Mouse (Mus musculus) cerebellum, postnatal 36 days (tissue): Measurements from ENCODE around the gene Adamts9.
A peak's percentile ranks its signal among the peaks of the same experiment; 100 is the strongest.

ENCODE experiments used
- DNase-seq, 2 experiments: peaks; one replicate each; pipeline ENCODE4 v3.0.0; 2021 to 2022; ENCODE audit warnings: mixed read lengths in 2 of 2

The Adamts9 gene

DNA sequence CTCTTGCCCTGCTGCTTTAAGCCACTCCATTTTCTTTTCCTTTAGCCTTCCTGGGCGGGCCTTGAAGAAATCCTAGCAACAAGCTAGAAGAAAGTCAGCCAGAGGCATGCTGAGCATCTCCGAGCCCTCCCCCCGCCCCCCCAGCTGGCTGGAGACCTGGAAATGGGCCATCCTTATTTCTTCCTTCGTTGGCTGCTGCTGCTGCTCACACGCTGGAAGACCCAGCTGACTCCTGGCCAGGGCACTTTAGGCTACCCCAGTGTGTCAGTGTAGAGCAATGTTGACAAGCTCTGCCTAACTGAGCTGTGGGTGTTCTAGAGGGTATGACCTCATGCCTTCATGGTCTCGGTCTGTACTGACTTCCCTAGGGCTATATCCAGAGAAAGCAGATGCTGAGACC is 140.1 kb downstream of the Adamts9 start:
- no peak for DNase-seq

- no peak for DNase-seq
Measured at GRCm38 (mm10) chr6:92802421-92802820, 140.9 kb downstream of the Adamts9 start.

- no peak for DNase-seq
Measured at GRCm38 (mm10) chr6:92801462-92801861, 141.8 kb downstream of the Adamts9 start.

DNA sequence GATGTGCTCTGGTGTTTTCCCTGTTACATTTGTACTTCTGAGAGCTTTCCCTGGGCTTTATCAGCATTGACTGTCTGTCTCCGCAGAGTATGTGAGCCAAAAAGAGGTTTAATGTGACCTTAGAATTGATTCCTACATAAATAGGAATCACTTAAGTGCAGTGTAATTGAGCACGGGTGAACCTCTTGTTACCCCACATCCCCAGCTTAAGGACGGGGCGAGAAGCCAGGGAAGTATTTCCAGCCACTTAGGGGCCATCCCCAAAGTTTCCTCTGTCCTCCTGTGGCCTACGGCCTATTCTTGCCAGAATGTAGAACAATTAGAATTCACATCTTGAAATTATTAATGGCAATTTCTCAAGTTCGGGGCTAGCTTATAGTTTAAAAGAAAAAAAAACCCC is 149.5 kb downstream of the Adamts9 start:
- DNase-seq: no peak

GRCm38 (mm10) chr6:92787376-92787712 is 155.9 kb downstream of the Adamts9 start:
- peak; percentile 79 to 84 for DNase-seq

DNA sequence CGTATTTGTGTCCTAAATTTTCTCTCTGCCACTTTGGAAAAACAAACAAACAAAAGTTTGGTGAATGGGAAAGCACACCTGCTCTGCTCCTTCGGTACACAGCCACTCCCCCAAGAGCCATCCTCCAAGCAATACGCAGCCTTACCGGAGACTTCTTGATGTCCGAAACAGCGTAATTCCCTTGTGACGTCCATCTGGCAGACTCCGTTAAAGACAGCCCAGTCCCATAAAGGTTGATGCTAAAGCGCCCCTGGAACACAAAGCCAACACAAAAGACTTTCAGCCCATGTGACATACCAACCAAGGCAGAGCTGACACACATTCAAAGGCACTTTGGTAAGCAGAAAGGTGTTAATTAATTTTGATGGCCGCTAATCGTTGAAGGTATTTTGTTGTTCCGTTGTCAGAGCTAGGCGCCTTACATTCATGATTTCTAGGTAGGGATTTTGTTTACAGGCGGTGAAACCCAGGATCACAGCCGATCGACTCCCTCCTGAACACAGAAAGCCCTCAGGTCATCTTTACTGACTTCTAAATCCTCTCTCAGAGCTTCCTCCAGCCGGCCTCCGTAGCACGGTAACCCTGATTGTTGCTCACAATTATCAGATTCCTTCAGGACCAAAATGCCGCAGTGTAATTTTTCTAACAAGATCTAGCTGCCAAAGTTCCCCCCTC is 156.5 kb downstream of the Adamts9 start:
- peak in 1 of 2 experiments; percentile 6 for DNase-seq

- peak; percentile 49 to 61 for DNase-seq
Measured at GRCm38 (mm10) chr6:92784782-92785181, 158.5 kb downstream of the Adamts9 start.

DNA sequence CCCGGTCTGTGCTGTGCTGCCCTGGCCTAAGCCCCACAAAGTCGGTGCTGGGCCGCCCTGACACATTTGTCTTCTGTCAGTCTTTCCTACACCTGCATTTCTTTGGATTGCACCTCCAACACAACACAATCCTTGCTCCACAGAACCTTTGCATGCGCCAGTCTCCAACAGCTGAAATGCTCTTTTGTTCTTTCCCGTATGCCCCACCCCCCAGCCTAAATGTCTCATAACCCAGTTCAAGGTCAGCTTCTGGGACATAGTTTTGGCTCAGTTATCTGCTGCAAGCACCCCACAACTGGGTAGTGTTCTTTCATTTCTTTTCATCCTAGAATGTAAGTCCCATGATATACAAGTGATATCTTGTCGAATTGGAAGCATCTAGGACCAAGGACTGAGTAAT is 161.8 kb downstream of the Adamts9 start:
- no peak for DNase-seq

DNA sequence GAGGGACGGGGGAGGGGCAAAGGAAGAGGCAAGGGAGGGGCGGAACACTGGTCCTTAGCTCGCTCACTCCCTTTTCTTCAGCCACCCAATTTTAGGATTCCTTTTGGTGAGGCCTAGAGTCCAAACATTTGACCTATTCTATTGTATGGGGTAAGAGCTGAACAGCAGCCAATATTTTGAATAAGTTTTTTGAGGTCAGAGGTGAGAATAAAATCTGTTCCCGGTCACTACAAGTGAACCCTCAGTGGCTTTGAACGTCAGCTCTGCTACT is 163.4 kb downstream of the Adamts9 start:
- no peak for DNase-seq

DNA sequence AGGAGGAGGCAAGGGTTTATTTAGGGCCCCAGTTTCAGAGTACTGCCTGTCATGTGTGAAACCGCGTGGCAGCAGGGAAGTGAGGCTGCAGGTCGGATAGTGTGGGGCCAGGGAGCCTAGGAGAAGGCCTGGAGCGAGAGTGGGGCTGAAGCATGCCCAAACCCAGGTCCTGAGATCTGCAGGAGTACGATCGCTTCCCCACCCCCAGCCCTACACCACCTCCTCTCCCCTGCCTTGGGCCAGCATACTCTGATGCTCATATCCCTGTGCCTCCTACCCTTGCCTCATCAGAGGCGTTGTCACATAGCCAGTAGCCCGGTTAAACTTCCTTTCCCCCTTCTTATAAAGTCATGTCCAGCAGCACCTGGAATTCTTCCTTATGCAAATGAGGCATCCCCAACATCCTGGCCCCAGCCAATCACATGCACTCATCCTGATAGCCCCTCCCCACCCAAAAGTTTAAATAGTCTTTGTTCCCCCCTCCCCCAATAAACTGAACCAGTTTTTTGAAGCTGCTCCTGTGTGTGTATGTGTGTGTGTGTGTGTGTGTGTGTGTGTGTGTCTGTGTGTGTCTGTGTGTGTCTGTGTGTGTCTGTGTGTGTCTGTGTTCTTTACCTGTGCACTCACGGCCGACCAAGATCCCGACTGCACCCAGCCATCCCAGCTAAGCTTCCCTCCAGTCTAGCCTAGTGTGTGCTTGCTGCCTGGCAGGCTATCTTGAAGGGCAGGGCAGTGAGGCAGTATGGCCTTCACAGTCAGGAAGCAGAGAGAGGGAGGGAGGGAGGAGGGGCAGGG is 164.0 kb downstream of the Adamts9 start:
- DNase-seq: no peak

DNA sequence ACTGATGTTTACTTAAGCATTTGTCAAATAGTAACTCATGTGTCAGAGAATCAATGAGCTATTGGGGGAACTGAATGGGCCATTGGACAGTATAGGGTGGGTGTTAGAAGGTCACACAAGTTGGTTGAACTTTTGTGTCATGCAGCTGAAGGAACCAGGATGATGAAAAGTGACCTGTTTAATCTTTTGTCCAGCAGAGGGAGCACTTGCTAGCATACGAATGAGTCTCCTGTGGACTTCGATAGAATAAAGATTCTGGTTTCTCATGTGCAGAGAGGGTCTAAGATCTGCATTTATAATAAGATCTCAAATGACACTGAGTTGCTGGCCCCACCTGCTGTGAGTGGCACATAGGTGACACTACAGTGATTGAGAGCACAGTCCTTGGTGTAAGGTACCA is 166.9 kb downstream of the Adamts9 start:
- peak in 1 of 2 experiments; percentile 22 for DNase-seq

DNA sequence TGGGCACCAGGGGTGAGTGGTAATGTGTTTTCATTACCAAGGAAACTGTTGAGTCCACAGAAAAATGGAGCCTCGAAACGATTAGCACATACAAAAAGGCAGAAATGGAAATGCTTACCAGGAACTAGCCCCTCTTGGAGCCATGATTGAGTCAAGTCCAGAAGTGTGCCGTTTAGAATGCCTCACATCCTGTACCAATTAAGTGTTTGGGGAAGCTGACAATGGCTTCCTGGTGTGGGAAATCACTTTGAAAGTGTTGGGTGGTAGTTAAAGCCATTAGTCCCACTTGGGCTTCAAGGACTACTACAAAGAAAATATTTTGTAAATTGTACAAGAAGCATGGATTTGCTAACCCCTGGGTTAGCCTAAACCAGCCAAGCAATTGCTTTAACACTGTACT is 180.9 kb downstream of the Adamts9 start:
- DNase-seq: no peak

GRCm38 (mm10) chr6:92759616-92760015 is 183.7 kb downstream of the Adamts9 start:
- DNase-seq: no peak

GRCm38 (mm10) chr6:92755826-92756225 is 187.5 kb downstream of the Adamts9 start:
- DNase-seq: no peak

DNA sequence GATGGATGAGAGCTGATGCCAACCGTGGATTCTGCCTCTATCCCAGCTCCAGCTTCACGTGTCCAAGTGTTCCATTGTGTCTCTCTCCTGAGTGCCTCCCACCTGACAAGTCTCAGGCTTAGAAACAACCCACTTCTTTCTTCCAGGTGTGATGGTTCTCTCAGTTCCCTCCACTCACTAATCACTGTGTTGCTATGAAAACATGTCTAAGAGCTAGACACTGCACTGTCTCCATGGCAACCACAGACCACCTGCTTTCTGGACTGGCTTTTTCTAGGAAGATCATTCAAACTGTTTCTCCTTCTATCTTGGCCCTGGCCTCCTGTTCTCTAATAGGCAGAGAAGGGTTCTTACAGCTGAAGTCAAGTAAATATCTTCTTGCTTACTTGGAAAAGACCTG is 190.6 kb downstream of the Adamts9 start:
- no peak for DNase-seq

DNA sequence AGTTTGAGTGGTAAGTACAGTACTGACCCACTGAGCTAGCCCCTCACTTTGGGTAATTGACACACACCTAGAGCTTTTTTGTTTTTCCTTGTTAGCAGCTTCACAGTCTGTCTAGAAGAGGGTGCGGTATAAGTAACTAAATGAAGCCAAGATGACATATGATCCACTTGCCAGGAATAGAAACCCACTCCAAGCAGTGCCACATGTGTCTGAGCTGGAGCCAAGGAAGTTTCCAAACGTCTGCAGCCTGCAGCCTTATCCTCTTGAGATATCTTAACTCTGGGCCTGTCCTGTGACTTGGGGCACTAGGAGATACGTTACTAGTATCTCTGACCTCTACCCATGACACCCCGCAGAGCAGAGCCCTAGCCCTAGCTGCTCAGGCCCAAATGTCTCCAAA is 193.9 kb downstream of the Adamts9 start:
- DNase-seq: no peak

GRCm38 (mm10) chr6:92743605-92744004 is 199.7 kb downstream of the Adamts9 start:
- DNase-seq: peak; percentile 29 to 34

- DNase-seq: peak; percentile 15 to 16
Measured at GRCm38 (mm10) chr6:92737116-92737515, 206.2 kb downstream of the Adamts9 start.

DNA sequence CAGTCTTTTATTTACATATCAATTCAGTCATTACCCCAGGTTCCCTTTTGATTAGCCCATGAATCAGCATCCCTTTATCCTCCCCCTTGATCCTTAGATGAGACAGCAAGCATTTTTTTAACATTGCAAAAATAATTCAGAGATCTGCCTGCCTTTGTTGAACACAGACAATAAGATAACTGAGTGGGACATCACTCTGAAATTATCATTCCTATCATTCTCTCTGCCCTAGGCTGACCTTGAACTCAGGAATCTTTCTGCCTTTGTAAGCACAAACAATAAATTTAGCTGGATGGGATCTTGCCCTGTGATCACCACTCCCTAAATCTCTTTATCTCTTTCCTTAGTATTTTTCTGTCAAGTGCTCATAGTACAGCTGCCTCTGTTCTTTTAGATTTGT is 209.6 kb downstream of the Adamts9 start:
- no peak for DNase-seq

- DNase-seq: no peak
Measured at GRCm38 (mm10) chr6:92728514-92728913, 214.8 kb downstream of the Adamts9 start.

DNA sequence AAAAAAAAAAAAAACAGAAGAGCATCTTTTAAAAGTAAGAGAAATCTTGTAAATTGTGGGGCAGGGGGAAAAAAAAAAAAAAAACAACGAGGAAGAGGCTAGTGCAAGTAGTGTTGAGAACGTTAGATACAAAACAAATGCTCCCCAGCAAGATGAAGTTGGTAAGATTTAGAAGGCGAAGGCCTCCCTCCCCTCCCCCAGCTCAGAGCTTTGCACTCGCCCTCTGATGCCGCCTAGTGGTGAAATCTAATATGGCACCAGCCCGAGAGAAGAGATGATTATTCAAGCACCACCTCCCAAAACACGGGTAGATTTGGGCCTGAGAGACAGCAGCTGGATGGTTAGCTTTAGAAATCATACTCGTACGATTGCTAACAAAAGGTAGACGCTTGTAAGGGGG is 215.2 kb downstream of the Adamts9 start:
- DNase-seq: peak; percentile 70

GRCm38 (mm10) chr6:92727351-92727986 is 215.8 kb downstream of the Adamts9 start:
- DNase-seq: no peak

GRCm38 (mm10) chr6:92726121-92726520 is 217.2 kb downstream of the Adamts9 start:
- DNase-seq: no peak

- DNase-seq: no peak
Measured at GRCm38 (mm10) chr6:92724394-92724793, 218.9 kb downstream of the Adamts9 start.
